7 mouse cellular contexts compared by ENCODE assay signal in genomic region chr1:38128919-38129436, GRCm38 (mm10). TPM values are rescaled to one million over a fixed set of nuclear protein-coding genes. Genes with fewer than 3 reads are reported as not detected.
DNase-seq lines count a peak whose midpoint lies in the region; ATAC-seq lines count a peak whose summit lies in the region.

No protein-coding gene starts in this region.

- H3K27me3 ChIP-seq in intestine, embryonic 14.5 days (replicated peaks; ENCODE audit: control insufficient read depth, insufficient read depth, low read length) = no peaks in the 10 kb centered on the region
- H3K27me3 ChIP-seq in midbrain, embryonic 11.5 days (ENCODE audit: control insufficient read depth, insufficient read depth, low read length) = no peaks in the 10 kb centered on the region

- no peaks in the 10 kb centered on the region for H3K36me3 ChIP-seq in intestine, embryonic 14.5 days (ENCODE audit: control insufficient read depth, insufficient read depth, low read length)
- H3K36me3 ChIP-seq in midbrain, embryonic 11.5 days (ENCODE audit: control insufficient read depth, insufficient read depth, low read length) = no peaks in the 10 kb centered on the region

- peak overlapping the region; percentile 91 for H3K4me2 ChIP-seq in intestine, embryonic 14.5 days (ENCODE audit: low read length)
- H3K4me2 ChIP-seq in midbrain, embryonic 11.5 days = peak overlapping the region; percentile 67

- H3K9me3 ChIP-seq in intestine, embryonic 14.5 days (ENCODE audit: control insufficient read depth, low read length) = no peaks in the 10 kb centered on the region
- no peaks in the 10 kb centered on the region for H3K9me3 ChIP-seq in midbrain, embryonic 11.5 days (ENCODE audit: control insufficient read depth, low read length)

- peaks cover 17% of the 10 kb centered on the region; the same call in 1 of the 2 replicates for H3K4me1 ChIP-seq in intestine, embryonic 14.5 days (replicated peaks; ENCODE audit: control insufficient read depth, insufficient read depth, low read length)
- peaks cover 11% of the 10 kb centered on the region; the same call in 1 of the 2 replicates for H3K4me1 ChIP-seq in midbrain, embryonic 11.5 days (ENCODE audit: control insufficient read depth, insufficient read depth, low read length)

- H3K4me3 ChIP-seq in intestine, embryonic 14.5 days (ENCODE audit: low read depth, low read length) = peak overlapping the region; percentile 87
- H3K4me3 ChIP-seq in midbrain, embryonic 11.5 days (ENCODE audit: low read depth, low read length) = peak overlapping the region; percentile 87

- H3K27ac ChIP-seq in intestine, embryonic 14.5 days (ENCODE audit: low read depth) = peak overlapping the region; percentile 83
- H3K27ac ChIP-seq in midbrain, embryonic 11.5 days (ENCODE audit: low read depth, low read length) = peak overlapping the region; percentile 94

- WGBS in intestine, embryonic 14.5 days = under 1% methylated on average over 48 of the region's 68 CpGs
- 0% methylated on average over 41 of the region's 68 CpGs for whole genome bisulfite sequencing in midbrain, embryonic 11.5 days

- intact Hi-C loops in left cerebral cortex, postnatal 4 days (cut with DNase I) = no loop called here

- H3K9ac ChIP-seq in intestine, embryonic 14.5 days (ENCODE audit: low read length) = peak overlapping the region; percentile 85
- H3K9ac ChIP-seq in midbrain, embryonic 11.5 days (ENCODE audit: low read length) = peak overlapping the region; percentile 75

- no peak; the same call in 1 of the 2 replicates for ATAC-seq in intestine, embryonic 14.5 days (replicated peaks; ENCODE audit: low FRiP score, low TSS enrichment, low read depth)
- ATAC-seq in midbrain, embryonic 11.5 days (ENCODE audit: low FRiP score) = 0 out of 2 replicates have a peak, but pooled peaks have one; percentile 1

- peak; percentile 61 for DNase-seq in adipocyte (ENCODE audit: low spot score)
- peak; percentile 36 to 49 for DNase-seq in cerebellum, postnatal 4 days (ENCODE audit: low spot score in 2 of 2)
- DNase-seq in gastrocnemius, postnatal 10 days = peak; percentile 62
- peak; percentile 79 for DNase-seq in intestine, embryonic 14.5 days (ENCODE audit: low spot score)
- DNase-seq in left cerebral cortex, postnatal 4 days = peak; percentile 51
- peak; percentile 95 for DNase-seq in midbrain, embryonic 11.5 days (ENCODE audit: low spot score, missing footprints)
- peak; percentile 72 for DNase-seq in skeletal muscle tissue, adult 2 months (ENCODE audit: low read depth, low spot score)

RNA-seq across cellular contexts. Expression of gene Rev1, which starts 0.6 kb away (rescaled TPM):
- 10 to 100 TPM; 20.4 to 23.6 TPM for total RNA-seq in gastrocnemius, postnatal 10 days (2021)
- polyA plus RNA-seq in intestine, embryonic 14.5 days (2014; fragmentation: Nextera tagmentation; extraction: Ambion mirVana) = 25.9 and 27.9 TPM in 2 replicates
- total RNA-seq in left cerebral cortex, postnatal 4 days (2021) = 10 to 100 TPM; 49.7 to 51.4 TPM
- polyA plus RNA-seq in midbrain, embryonic 11.5 days (2014; fragmentation: Nextera tagmentation; extraction: Ambion mirVana) = 31.6 and 38.0 TPM in 2 replicates

Comparison
In these comparisons a context has a peak if more than half of its experiments do, and no peak if none do; other contexts are left out.
1. DNase-seq: peak in every context shown above with its lines; median percentile 95 in midbrain, embryonic 11.5 days; 79 in intestine, embryonic 14.5 days; 72 in skeletal muscle tissue, adult 2 months; 62 in gastrocnemius, postnatal 10 days; 61 in adipocyte; 51 in left cerebral cortex, postnatal 4 days; 42 in cerebellum, postnatal 4 days.